Mouse (Mus musculus): ENCODE measurements around the gene Mipep.

GRCm38 (mm10) chr14:60767884-60768283, 16.5 kb upstream of the Mipep start, which contains the start of gene C1qtnf9:
- TF ChIP-seq CTCF (IDR thresholded peaks at IDR 0.05; ENCODE audit: extremely low read depth, insufficient read depth, low read length) (no peak), POLR2A (IDR thresholded peaks at IDR 0.05; ENCODE audit: extremely low read depth, insufficient read depth, low read length) (no peak)

All from cortical plate, adult 2 months (tissue).